Mouse (Mus musculus): ENCODE data around the gene Mpc2. TPM values are rescaled to one million over a fixed set of nuclear protein-coding genes. Genes with fewer than 3 reads are reported as not detected.
A peak's percentile ranks its signal among the peaks of the same experiment; 100 is the strongest.

Mpc2 gene
- total RNA-seq, 2 experiments from 2014 or later = 485 to 516 TPM

DNA sequence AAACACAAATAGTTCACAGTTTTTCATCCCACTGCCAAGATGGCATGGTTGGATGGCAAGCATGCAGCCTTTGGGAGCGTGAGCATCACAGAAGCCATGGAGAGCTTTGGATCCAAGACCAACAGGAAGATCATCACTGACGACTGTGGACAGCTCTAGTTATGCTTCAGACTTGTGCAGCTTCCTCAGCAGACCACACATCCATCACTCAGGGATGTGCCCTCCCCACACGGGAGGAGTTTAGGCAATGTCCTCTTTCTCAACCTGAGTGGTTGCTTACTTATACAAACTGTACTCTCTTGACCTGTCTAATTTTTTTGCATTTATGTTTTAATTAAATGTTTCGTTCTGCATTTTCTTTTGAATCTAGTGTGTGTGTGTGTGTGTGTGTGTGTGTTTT, 28.8 kb downstream of the Mpc2 start:
- intact Hi-C loops (cut with DNase I) = no loop called here
- no peak for DNase-seq

GRCm38 (mm10) chr1:165498856-165499255, 38.4 kb downstream of the Mpc2 start:
- intact Hi-C loops (cut with DNase I) = no loop called here
- DNase-seq = no peak

- intact Hi-C loops (cut with DNase I) = loop anchor here (10.0 kb wide), 1 partner anchor 109 kb away; no protein-coding TSS in a partner anchor
Measured at GRCm38 (mm10) chr1:165503307-165504024, 43.0 kb downstream of the Mpc2 start.

GRCm38 (mm10) chr1:165506303-165506702, 45.9 kb downstream of the Mpc2 start:
- DNase-seq = no peak
- intact Hi-C loops (cut with DNase I) = loop anchor here (10.0 kb wide), 1 partner anchor 112 kb away; no protein-coding TSS in a partner anchor

More at GRCm38 (mm10) chr1:165503307-165504024, 43.0 kb downstream of the Mpc2 start:
- peak; percentile 40 to 67 for DNase-seq

DNA sequence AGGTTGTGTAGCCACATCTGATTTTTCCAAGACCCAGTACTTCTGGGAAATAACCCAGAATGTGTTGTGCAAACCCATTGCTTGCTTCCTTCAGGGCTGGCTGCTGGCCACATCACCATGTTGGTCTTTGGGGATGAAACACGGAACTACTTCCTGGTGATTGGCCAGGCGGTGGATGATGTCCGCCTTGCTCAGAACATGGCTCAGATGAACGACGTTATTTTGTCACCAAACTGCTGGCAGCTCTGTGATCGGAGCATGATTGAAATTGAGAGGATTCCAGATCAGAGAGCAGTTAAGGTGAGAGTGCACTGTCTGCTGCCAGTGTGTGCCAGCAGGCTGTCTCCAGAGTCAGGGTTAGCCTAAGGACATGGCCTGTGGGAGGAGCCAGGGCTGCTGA, 49.7 kb downstream of the Mpc2 start:
- DNase-seq = peak; percentile 14 to 31
- intact Hi-C loops (cut with DNase I) = no loop called here

DNA sequence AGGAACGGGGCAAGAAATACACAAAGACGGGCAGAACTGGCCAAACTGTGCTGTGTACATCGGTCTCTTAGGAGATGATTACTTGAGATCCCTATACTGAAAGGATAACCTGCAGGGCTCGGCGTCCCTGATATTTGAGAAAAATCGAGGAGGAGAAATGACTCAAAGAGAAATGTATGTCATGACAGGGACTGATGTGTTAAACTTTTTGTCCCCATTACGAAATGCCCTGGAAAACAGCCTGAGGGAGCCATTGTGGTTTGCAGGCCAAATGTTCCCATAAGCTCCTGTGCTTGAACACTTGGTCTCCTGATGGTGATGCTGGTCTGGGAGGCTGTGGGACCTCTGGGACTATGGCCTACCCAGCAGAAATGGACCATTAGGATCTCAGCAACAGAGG, 60.3 kb downstream of the Mpc2 start:
- no peak for DNase-seq
- intact Hi-C loops (cut with DNase I) = no loop called here

Other genes with a start within 250 kb of the Mpc2 start
- gene Tiprl, start 223.6 kb upstream of the Mpc2 start, total RNA-seq (2021) = 10 to 100 TPM; 37.1 to 37.8 TPM
- gene Gpr161, start 164.8 kb upstream of the Mpc2 start, total RNA-seq (2021) = 1 to 10 TPM; 3.6 to 3.8 TPM
- 10 to 100 TPM; 75.7 to 83.9 TPM for gene Dcaf6, start 162 bp upstream of the Mpc2 start, total RNA-seq (2021)
- gene Adcy10, start 24.5 kb downstream of the Mpc2 start, total RNA-seq (2021) = under 1 TPM in 1 of 2 experiments, not detected in 1; 0.17 TPM
- 10 to 100 TPM; 33.3 to 34.1 TPM for gene Mpzl1, start 173.9 kb downstream of the Mpc2 start, total RNA-seq (2021)
- gene Rcsd1, start 249.1 kb downstream of the Mpc2 start, total RNA-seq (2021) = 100 to 1,000 TPM; 103 to 109 TPM

Data from heart, postnatal 14 days (tissue).